Mouse (Mus musculus) heart, postnatal 14 days (tissue): ENCODE measurements at regions not wholly inside any gene's neighbourhood (a gene's known extent, or its start where the extent isn't known, plus 50 kb on each side); places are given as distances from the start of the nearest gene placed in this dataset.
A peak's percentile ranks its signal among the peaks of the same experiment; 100 is the strongest.

Experiments used
- DNase-seq, 2 experiments: peaks; one replicate each; pipeline ENCODE4 v3.0.0; 2021 to 2022
- intact Hi-C: fragments of 180-260 bp; cut with DNase I; formaldehyde crosslinking; loops from one replicate; pipeline ENCODE4 v1.15.1; 2025

- no peak for DNase-seq
- intact Hi-C loops: no loop called here
These were observed 67.9 kb downstream of the 3100002H09Rik start for GRCm38 (mm10) chr4:124542696-124543095.

- DNase-seq: no peak
- intact Hi-C loops: no loop called here
These were observed 72.1 kb downstream of the 3100002H09Rik start for GRCm38 (mm10) chr4:124538471-124538870.

GRCm38 (mm10) chr4:124537681-124538080, 72.9 kb downstream of the 3100002H09Rik start:
- DNase-seq: no peak
- intact Hi-C loops: no loop called here

DNA sequence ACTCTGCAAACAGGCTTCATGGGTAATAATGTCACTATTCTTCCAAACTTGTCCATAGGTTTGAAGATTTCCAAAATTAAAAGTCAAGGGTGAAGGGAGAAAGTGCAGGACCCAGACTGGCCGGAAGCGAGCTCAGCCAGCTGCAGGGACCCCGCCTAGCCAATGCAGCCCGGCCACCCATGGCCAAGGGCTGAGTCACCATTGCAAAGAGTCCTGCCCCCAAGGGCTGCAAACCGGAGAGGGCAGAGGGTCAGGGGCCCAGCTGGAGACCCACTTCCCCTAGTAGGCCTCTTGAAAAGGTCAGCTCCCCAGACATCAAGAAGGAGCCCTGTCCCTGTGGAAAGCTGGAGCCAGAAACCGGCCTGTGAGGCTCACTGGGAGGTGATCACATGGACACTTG, 77.0 kb downstream of the 3100002H09Rik start:
- peak in 1 of 2 experiments; percentile 10 for DNase-seq
- intact Hi-C loops: no loop called here

DNA sequence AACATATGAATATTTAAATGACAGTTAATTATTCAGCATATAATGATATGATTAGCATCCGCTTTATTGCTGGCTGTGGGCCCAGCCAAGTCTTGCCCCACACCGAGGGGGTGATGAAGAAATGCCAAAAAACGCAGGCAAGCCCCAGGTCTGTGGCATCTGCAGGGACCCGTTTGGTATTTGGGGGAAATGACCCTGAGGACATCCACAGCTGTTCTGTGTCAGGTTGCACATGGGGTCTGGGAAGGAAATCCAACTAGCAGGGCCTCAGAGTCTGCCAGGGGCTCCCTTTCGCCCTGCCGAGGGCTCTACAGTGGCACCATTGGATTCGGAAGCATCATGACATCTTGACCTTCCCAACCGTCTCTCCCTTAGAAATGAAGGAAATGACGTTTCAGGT, 80.0 kb downstream of the 3100002H09Rik start:
- no peak for DNase-seq
- intact Hi-C loops: no loop called here

GRCm38 (mm10) chr4:124526822-124527221, 83.8 kb downstream of the 3100002H09Rik start:
- no peak for DNase-seq
- intact Hi-C loops: no loop called here

DNA sequence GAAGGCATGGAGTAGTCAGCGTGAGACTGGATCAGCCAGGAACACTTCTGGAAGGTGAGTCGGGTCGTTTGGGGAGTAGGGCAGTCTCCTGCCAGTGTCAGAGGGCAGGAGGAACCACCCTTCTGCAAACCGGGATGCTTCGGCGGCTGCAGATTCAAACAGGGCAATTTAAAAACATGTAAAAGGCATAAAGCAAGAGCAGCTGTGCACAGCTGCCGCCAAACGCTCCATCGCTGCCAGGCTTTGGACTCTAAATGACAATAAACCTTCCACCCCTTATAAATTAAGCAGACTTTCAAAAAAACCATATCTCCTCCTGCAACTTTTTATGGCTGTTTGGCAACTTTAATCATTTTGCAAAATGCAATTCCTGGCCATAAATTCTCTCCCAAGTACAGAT, 84.2 kb downstream of the 3100002H09Rik start:
- intact Hi-C loops: no loop called here
- DNase-seq: peak; percentile 15 to 23

DNA sequence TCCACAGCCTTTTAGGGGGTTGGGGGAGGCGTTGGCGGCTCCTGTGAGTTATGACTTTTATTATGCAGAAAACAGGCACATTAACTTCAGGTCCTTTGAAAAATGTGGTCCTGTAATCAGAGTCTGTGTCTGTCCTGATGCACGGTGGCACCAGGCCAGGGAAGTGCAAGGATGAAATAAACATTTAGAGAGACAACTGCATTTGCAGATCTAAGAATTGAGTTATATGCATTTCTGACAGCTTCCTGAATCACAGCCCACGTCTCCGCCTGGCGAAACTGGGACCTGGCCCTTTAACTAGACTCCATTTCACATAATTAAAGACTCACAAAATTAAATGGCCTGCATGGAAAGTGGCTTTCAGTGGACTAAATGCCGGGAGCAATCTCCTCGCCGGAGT, 90.3 kb downstream of the 3100002H09Rik start:
- intact Hi-C loops: no loop called here
- DNase-seq: no peak

GRCm38 (mm10) chr4:124511761-124512160, 98.8 kb downstream of the 3100002H09Rik start:
- no peak for DNase-seq
- intact Hi-C loops: no loop called here

- DNase-seq: no peak
- intact Hi-C loops: no loop called here
These were observed 99.8 kb downstream of the 3100002H09Rik start for GRCm38 (mm10) chr4:124510816-124511215.

- DNase-seq: peak; percentile 57 to 69
- intact Hi-C loops: no loop called here
These were observed 100.9 kb downstream of the 3100002H09Rik start for GRCm38 (mm10) chr4:124509695-124510094.

- DNase-seq: no peak
- intact Hi-C loops: no loop called here
These were observed 104.4 kb downstream of the 3100002H09Rik start for GRCm38 (mm10) chr4:124506083-124506647.

GRCm38 (mm10) chr4:124501785-124502184, 108.8 kb downstream of the 3100002H09Rik start:
- intact Hi-C loops: no loop called here
- no peak for DNase-seq

DNA sequence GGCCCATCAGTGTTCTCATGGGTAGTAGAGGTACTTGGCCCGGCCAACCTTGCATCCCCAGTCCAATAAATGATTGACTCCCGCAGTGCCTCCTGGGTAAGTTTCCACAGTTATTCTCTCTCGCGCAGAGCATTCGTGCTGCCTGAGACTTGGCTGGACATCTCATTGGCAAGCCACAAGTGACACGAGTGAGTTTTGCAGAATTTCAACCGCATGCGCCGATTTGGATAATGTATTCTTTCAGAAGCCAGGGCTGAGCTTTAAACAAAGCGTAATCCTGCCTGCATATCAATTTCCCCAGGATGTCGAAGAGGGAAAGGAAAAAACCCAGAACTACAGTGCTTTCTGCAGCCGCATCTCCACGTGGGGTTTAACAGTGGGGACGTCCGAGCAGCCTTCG, 112.6 kb downstream of the 3100002H09Rik start:
- no peak for DNase-seq
- intact Hi-C loops: no loop called here

DNA sequence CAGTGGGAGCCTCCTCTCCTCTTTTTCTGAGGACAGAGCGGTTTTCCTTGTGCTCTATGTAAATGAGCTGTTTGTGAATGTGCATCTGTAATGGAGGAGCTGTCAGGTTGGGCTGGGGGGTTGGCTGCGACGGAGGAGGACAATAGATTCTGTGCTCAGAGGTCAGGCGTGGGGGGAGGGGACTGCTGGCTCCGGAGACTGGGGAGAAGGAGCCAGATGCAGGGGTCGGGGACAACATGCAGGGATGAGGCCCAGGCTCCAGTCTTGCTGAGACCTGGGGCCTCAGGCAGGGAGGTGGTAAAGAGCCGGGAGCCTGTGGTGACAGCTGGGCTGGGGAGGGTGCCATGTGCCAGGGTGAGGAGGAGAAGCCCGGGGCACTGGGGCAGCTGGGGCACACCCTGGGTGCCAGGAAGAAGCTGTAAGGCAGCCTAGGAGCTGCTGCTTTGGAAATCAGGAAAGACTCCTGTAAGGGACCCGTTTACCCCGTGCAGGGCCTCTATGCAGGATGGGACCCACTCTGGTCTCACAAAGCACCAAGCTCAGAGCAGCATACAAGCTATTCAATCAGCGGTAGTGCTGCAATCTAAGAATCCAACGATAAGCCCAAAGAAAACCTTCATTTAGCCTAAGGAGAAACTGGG, 124.5 kb downstream of the 3100002H09Rik start:
- no peak for DNase-seq
- intact Hi-C loops: no loop called here

- intact Hi-C loops: no loop called here
- no peak for DNase-seq
These were observed 125.7 kb downstream of the 3100002H09Rik start for GRCm38 (mm10) chr4:124484613-124485586.

- intact Hi-C loops: no loop called here
- no peak for DNase-seq
These were observed 132.7 kb downstream of the 3100002H09Rik start for GRCm38 (mm10) chr4:124477870-124478301.

GRCm38 (mm10) chr4:124477359-124477868, 133.2 kb downstream of the 3100002H09Rik start:
- no peak for DNase-seq
- intact Hi-C loops: no loop called here

DNA sequence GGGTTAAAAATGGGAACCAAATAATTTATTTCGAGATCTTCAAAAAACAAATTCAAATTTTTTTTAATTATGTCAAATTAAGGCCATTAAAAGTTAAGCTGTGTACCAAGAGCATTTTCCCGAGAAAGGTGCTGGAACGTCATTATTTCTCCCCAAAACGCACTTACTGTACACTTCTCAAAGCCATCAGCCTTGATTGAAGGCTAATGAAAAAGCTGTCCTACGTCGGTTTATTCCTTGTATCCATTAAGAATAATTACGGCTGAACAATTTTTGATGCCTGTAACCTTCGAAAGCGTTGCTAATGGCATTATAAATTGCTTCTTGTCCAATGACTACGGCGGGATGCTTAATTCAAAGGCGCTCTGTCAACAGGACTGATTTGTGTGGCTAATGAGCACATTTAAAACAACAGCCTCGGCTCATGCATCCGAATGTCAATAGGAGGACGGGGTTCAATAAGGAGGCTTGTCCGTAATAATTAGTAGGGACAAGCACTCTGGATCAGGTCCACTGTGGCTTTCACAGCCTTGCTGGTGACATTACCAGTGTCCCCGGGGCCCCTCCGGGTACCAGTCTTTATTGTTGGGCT, 145.3 kb downstream of the 3100002H09Rik start:
- DNase-seq: no peak
- intact Hi-C loops: no loop called here

GRCm38 (mm10) chr4:124455511-124456338, 154.9 kb downstream of the 3100002H09Rik start:
- DNase-seq: no peak
- intact Hi-C loops: no loop called here
